Mouse (Mus musculus) kidney, adult 11 months (tissue): ENCODE data around the gene Krtap4-1.

ENCODE experiments used
- DNase-seq: peaks from one replicate; pipeline ENCODE4 v3.0.0; 2022

The Krtap4-1 gene

DNA sequence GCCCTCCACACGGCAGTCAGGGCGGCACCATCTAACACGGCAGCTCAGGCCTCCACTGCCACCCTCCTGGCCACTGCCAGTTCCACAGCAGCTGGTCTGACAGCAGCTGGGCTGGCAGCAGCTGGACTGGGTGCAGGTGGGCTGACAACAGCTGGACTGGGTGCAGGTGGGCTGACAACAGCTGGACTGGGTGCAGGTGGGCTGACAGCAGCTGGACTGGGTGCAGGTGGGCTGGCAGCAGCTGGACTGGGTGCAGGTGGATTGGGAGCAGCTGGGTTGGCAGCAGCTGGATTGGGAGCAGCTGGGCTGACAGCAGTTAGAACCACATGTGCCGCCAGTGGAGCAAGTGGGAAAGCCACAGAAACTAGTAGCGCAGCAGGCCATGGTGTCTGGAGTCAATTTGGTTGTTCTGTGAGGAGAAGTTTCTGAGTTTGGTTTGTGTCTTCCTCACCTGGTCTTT, 44.8 kb downstream of the Krtap4-1 start, which contains the start of gene Krtap1-4:
Krtap1-4 (minus strand) TSS at position 410 of the 460 bp plus-strand sequence.
- no peak for DNase-seq

DNA sequence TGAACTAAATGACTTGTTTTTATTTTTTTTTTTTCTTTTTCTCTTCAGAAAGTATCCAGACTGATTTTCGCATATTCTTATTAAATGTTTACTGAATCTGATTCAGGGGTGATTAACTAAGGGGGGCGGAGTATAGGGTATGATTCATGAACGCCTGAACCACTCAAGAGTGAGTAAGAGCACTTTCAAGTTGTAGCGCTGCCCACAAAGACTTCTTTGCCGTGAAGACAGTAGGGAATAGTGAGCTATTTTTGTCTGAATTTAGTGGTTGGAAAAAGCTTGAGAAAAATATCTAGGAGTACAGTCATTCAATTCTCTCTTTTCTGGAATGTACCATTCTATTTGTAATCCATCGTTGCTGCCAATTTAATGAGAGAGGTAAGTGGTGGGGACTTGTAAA, 46.5 kb downstream of the Krtap4-1 start:
- no peak for DNase-seq

DNA sequence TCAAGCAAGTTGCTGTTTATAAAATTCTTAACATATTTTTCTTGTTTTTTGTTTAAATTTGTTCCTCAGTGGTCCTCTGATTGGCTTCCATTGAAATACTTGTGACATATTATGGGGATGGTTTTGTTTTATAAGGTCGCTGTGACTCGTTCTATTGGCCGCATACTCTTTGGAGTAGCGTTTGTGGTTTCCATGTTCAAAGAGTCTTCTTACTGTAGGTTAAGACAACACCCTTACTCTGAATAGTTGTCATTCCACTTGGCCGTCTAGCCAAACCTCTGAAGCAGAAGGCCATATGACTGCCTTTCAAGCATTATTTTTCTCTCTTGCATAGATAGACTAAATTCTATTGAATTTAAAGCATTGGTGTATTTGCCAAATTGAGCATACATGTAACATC, 47.0 kb downstream of the Krtap4-1 start:
- no peak for DNase-seq

DNA sequence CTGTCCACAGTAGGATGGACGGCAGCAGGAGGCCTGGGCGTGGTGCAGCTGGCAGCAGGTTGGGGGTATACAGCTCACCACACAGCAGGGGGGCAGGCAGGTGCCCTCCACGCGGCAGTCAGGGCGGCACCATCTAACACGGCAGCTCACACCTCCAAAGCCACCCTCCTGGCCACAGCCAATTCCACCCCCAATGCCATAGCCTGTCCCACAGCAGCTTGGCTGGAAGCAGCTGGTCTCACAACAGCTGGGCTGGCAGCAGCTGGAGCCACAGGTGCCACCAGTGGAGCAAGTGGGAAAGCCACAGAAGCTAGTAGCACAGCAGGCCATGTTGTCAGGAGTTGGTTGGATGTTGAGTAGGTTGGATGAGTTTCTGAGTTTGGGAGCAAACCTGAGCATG, 47.4 kb downstream of the Krtap4-1 start, which contains the start of gene Krtap1-5:
Krtap1-5 (minus strand) TSS at position 381 of the 400 bp plus-strand sequence.
- no peak for DNase-seq
